Mouse (Mus musculus): ENCODE measurements around the gene Cped1. TPM values are rescaled to one million over a fixed set of nuclear protein-coding genes. Genes with fewer than 3 reads are reported as not detected.

Gene Cped1
- polyA plus RNA-seq, 1 experiment from 2014 or later = 6.5 TPM

DNA sequence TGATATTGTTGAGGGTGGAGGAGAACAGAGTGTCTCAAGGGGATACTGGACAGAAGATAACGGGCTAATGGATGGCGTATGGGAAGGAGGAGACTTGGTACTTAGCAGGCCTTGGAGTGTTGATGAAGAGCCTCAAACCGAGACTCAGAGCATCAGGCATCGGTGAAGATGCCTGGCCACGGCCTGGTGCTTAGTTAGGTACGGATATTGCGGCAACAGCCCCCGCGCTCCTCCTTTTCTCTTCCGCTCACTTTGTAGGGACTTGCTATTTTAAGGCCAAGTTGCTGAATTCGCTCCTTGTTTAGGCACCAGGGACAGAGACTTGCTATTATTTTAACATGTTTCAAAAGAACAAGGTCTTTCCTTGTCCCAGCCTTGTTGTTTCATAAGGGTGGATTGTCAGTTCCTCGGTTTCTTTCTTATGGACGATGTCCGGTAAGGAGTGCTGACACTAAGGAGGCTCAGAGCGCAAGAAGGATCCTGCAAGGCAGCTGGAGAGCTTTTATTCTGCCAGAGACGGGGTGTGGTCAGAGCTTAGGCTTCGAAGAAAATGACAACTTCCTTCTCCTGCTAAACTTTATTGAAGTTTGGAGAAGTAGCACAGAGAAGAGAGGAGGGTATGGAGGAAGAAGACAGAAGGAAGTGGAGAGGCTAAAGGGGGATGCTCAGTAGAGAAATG is 16.9 kb downstream of the Cped1 start:
- Histone ChIP-seq H3K9ac (no peak overlapping the region), H3K27me3 (replicated peaks) (no peaks in the 10 kb centered on the region), H3K4me3 (no peak overlapping the region), H3K4me1 (no peaks in the 10 kb centered on the region; the same call in 1 of the 2 replicates), H3K9me3 (no peaks in the 10 kb centered on the region), H3K27ac (no peak overlapping the region), H3K4me2 (replicated peaks) (no peak overlapping the region), H3K36me3 (no peaks in the 10 kb centered on the region)
- ATAC-seq (ENCODE audit: low FRiP score, low read depth) = no peak
- 54% methylated on average over 17 of the region's 17 CpGs for WGBS

DNA sequence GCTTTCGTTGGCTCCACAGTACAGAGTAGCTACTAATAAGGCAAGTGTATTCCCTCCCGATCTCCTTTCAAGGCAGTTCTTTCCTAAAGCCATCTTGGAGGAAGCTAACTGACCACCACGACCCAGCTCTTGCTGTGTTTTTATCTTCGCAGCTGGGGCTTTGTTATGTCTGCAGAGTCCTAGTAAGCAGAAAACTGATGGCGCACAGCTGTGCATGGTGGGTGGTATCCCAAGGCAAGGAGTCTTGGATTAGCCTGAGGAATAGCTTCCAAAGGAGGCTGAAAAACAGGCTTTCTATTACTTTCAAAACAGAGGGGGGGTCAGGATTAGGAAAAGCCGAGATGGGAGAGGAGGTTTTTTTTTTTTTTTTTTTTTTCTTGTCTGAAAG is 17.5 kb downstream of the Cped1 start:
- H3K4me1 ChIP-seq = no peaks in the 10 kb centered on the region; the same call in 1 of the 2 replicates
- no peaks in the 10 kb centered on the region for H3K36me3 ChIP-seq
- H3K4me2 ChIP-seq (replicated peaks) = no peak overlapping the region
- no peaks in the 10 kb centered on the region for H3K27me3 ChIP-seq (replicated peaks)
- no peak overlapping the region for H3K4me3 ChIP-seq
- no peak overlapping the region for H3K9ac ChIP-seq
- no peak for ATAC-seq (ENCODE audit: low FRiP score, low read depth)
- H3K27ac ChIP-seq = no peak overlapping the region
- 13% methylated on average over 6 of the region's 6 CpGs for WGBS
- no peaks in the 10 kb centered on the region for H3K9me3 ChIP-seq

DNA sequence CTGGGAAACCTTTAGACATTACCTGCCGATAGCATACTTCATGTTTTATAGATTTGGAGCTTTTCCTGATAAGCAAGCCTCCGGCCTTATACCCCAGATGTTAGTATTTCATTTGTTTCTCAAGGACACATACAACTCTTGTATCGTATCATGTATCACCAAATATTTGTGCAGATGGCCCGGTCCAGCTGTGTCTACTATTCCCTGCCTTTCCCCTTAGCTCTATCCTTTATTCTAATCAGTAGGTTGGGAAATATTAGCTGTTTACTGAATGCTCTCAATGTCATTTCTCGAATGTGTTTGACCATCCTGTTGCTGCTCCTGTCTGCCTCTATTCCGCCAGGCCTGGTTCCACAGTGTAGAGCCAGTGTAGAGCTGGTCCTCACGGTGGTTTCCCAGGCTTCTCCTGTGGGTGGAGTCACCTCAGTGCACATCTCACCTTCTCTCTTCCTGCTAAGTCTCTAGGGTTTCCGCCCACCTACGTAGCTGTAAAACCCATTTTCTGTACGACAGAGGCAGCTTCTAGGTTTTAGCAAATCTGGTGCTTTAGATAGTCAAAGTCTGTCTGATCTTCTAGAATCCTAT is 18.3 kb downstream of the Cped1 start:
- H3K4me1 ChIP-seq = no peaks in the 10 kb centered on the region; the same call in 1 of the 2 replicates
- no peak overlapping the region for H3K9ac ChIP-seq
- no peaks in the 10 kb centered on the region for H3K36me3 ChIP-seq
- H3K9me3 ChIP-seq = no peaks in the 10 kb centered on the region
- WGBS = 76% methylated on average over 10 of the region's 10 CpGs
- no peak overlapping the region for H3K4me3 ChIP-seq
- H3K4me2 ChIP-seq (replicated peaks) = no peak overlapping the region
- no peaks in the 10 kb centered on the region for H3K27me3 ChIP-seq (replicated peaks)
- no peak overlapping the region for H3K27ac ChIP-seq
- no peak for ATAC-seq (ENCODE audit: low FRiP score, low read depth)

- H3K4me2 ChIP-seq (replicated peaks) = no peak overlapping the region
- no peak overlapping the region for H3K4me3 ChIP-seq
- H3K9ac ChIP-seq = no peak overlapping the region
- ATAC-seq (ENCODE audit: low FRiP score, low read depth) = no peak
- 91% methylated on average over 7 of the region's 7 CpGs for WGBS
- H3K4me1 ChIP-seq = no peaks in the 10 kb centered on the region
- no peaks in the 10 kb centered on the region for H3K36me3 ChIP-seq
- no peaks in the 10 kb centered on the region for H3K9me3 ChIP-seq
- H3K27ac ChIP-seq = no peak overlapping the region
- H3K27me3 ChIP-seq (replicated peaks) = no peaks in the 10 kb centered on the region
Observed at GRCm38 (mm10) chr6:22008346-22008745, 22.6 kb downstream of the Cped1 start.

GRCm38 (mm10) chr6:22010258-22010657 is 24.5 kb downstream of the Cped1 start:
- ATAC-seq (ENCODE audit: low FRiP score, low read depth) = no peak

GRCm38 (mm10) chr6:22010761-22011281 is 25.1 kb downstream of the Cped1 start:
- Histone ChIP-seq H3K27ac (no peak overlapping the region), H3K4me3 (no peak overlapping the region), H3K36me3 (no peaks in the 10 kb centered on the region), H3K27me3 (replicated peaks) (no peaks in the 10 kb centered on the region), H3K4me2 (replicated peaks) (no peak overlapping the region), H3K4me1 (no peaks in the 10 kb centered on the region), H3K9me3 (no peaks in the 10 kb centered on the region), H3K9ac (no peak overlapping the region)
- WGBS = 93% methylated on average over 11 of the region's 11 CpGs
- ATAC-seq (ENCODE audit: low FRiP score, low read depth) = no peak

More at GRCm38 (mm10) chr6:22010258-22010657, 24.5 kb downstream of the Cped1 start:
- H3K4me3 ChIP-seq = no peak overlapping the region
- H3K4me2 ChIP-seq (replicated peaks) = no peak overlapping the region
- H3K4me1 ChIP-seq = no peaks in the 10 kb centered on the region
- no peak overlapping the region for H3K9ac ChIP-seq
- H3K27me3 ChIP-seq (replicated peaks) = no peaks in the 10 kb centered on the region
- no peaks in the 10 kb centered on the region for H3K36me3 ChIP-seq
- H3K9me3 ChIP-seq = no peaks in the 10 kb centered on the region
- WGBS = 92% methylated on average over 12 of the region's 12 CpGs
- H3K27ac ChIP-seq = no peak overlapping the region

DNA sequence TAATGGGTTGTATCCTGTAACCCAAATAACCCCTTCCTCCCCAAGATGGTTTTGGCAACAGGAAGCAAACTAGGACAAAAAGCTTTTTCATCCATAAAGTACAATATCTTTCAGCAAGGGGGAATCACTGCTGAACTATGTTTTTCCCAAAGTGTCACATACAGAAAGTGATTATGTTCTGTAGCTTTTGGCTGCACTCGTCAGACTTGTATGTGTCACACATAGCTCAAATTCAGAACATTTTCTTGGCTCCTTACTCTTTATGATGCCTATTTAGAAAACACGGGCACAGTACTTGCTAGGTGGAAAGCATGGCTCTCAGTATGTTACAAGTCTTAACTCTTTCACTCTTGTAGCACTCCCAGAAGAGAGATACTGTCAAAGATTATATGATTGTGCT is 25.8 kb downstream of the Cped1 start:
- ATAC-seq (ENCODE audit: low FRiP score, low read depth) = no peak
- Histone ChIP-seq H3K9ac (no peak overlapping the region), H3K4me2 (replicated peaks) (no peak overlapping the region), H3K4me1 (no peaks in the 10 kb centered on the region), H3K9me3 (no peaks in the 10 kb centered on the region), H3K4me3 (no peak overlapping the region), H3K27me3 (replicated peaks) (no peaks in the 10 kb centered on the region), H3K27ac (no peak overlapping the region), H3K36me3 (no peaks in the 10 kb centered on the region)
- WGBS = 85% methylated on average over 2 of the region's 2 CpGs

DNA sequence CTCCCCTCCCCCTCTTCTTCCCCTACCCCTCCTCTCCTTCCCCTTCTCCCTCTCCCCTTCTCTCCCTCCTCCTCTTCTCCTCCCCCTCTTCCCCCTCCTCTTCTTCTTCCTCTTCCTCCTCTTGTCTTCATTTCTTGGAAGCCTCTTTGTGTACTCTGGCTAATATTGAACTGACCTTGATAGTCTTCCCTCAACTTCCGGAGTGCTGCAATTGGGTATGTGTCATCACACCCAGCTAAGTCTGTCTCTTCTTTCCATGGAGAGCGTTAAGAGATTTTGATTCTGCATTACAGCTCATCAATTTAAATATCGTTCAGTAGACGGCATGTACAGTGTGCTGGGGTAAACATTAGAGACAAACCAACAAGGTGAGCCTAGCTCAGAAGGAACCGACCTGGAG is 26.4 kb downstream of the Cped1 start:
- Histone ChIP-seq H3K4me3 (no peak overlapping the region), H3K4me2 (replicated peaks) (no peak overlapping the region), H3K27ac (no peak overlapping the region), H3K4me1 (no peaks in the 10 kb centered on the region), H3K9ac (no peak overlapping the region), H3K36me3 (no peaks in the 10 kb centered on the region), H3K27me3 (replicated peaks) (no peaks in the 10 kb centered on the region), H3K9me3 (no peaks in the 10 kb centered on the region)
- ATAC-seq (ENCODE audit: low FRiP score, low read depth) = no peak
- WGBS = 84% methylated on average over 5 of the region's 5 CpGs

- no peaks in the 10 kb centered on the region for H3K27me3 ChIP-seq (replicated peaks)
- H3K9ac ChIP-seq = no peak overlapping the region
- no peak overlapping the region for H3K27ac ChIP-seq
- no peaks in the 10 kb centered on the region for H3K36me3 ChIP-seq
- no peaks in the 10 kb centered on the region for H3K4me1 ChIP-seq
- no peak overlapping the region for H3K4me2 ChIP-seq (replicated peaks)
- H3K4me3 ChIP-seq = no peak overlapping the region
- no peaks in the 10 kb centered on the region for H3K9me3 ChIP-seq
- ATAC-seq (ENCODE audit: low FRiP score, low read depth) = no peak
- WGBS = 80% methylated on average over 5 of the region's 5 CpGs
Observed at GRCm38 (mm10) chr6:22012501-22012900, 26.8 kb downstream of the Cped1 start.

DNA sequence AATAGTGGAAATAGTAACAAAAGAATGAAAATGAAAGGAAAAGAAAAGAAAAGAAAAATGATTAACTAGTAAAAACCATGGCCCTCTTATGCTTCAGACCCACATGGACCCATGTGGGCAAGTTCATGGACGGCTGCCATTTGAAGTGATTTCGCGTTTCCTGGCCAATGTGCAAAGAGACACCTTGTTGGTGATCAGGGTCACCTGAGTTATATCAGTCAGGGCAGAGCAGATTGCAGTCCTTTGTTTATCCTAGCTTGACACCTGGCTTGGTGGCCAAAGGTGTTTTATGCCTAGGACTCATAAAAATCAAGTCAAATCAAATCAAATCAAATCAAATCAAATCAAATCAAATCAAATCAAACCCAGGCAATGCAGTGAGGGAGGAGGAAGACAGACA is 27.7 kb downstream of the Cped1 start:
- Histone ChIP-seq H3K4me1 (no peaks in the 10 kb centered on the region), H3K27ac (no peak overlapping the region), H3K4me2 (replicated peaks) (no peak overlapping the region), H3K9me3 (no peaks in the 10 kb centered on the region), H3K4me3 (no peak overlapping the region), H3K27me3 (replicated peaks) (no peaks in the 10 kb centered on the region), H3K9ac (no peak overlapping the region), H3K36me3 (no peaks in the 10 kb centered on the region)
- 89% methylated on average over 3 of the region's 3 CpGs for WGBS
- no peak for ATAC-seq (ENCODE audit: low FRiP score, low read depth)

DNA sequence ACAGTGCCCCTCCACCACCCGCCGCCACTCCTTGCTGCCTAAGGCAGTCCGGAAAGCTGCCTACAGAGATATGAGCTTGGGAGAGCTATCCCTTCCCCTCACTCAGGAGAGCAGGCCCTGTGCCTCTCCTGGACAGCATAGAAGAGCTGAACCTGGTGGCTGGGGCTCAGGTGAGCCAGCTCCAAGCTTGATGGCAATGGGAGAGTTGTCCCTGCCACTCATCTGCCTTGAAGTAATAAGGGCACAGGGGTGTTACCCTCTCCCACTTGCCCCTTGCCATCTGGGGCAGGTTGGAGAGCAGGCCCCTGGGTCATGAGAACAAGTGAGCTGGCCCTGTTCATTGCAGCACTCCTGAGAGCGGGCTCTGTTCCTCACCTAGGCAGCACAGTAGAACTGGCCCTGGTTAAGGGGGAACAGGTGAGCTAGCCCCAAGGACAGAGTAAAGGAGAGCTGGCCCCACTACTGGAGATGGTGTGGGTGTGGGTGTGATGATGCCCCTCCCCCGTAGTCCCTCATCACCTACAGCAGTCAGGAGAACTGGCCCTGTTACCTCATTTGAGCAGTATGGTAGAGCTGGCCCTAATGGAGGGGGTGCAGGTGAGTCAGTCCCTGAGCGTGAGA is 28.7 kb downstream of the Cped1 start:
- Histone ChIP-seq H3K4me3 (no peak overlapping the region), H3K36me3 (no peaks in the 10 kb centered on the region), H3K9ac (no peak overlapping the region), H3K9me3 (no peaks in the 10 kb centered on the region), H3K27me3 (replicated peaks) (no peaks in the 10 kb centered on the region), H3K4me1 (no peaks in the 10 kb centered on the region), H3K4me2 (replicated peaks) (no peak overlapping the region), H3K27ac (no peak overlapping the region)
- no peak for ATAC-seq (ENCODE audit: low FRiP score, low read depth)
- WGBS = 92% methylated on average over 6 of the region's 6 CpGs

DNA sequence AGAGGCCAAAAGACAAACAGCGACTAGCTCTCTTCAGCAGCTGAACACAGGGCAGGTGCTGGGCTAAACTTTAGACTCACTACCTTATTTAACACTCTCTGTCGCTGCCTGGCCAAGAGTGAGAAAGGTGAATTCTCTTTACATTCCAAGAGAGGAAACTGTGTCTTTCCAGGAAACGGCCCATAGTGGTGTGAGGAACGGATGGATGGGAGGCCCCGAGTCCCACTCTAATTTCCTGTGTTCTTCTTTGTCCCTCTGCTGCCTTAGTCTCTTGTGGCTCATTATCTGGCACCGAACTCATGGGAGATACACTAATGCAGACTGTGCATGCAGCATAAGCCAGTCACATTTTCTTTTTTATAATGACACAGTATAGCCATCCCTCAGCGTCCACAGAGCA is 31.9 kb downstream of the Cped1 start:
- WGBS = 76% methylated on average over 7 of the region's 7 CpGs
- no peaks in the 10 kb centered on the region for H3K4me1 ChIP-seq
- no peaks in the 10 kb centered on the region for H3K9me3 ChIP-seq
- H3K36me3 ChIP-seq = no peaks in the 10 kb centered on the region
- no peak overlapping the region for H3K4me2 ChIP-seq (replicated peaks)
- no peak for ATAC-seq (ENCODE audit: low FRiP score, low read depth)
- no peaks in the 10 kb centered on the region for H3K27me3 ChIP-seq (replicated peaks)
- H3K4me3 ChIP-seq = no peak overlapping the region
- H3K9ac ChIP-seq = no peak overlapping the region
- H3K27ac ChIP-seq = no peak overlapping the region

All from neural tube, embryonic 12.5 days (tissue).